Mouse (Mus musculus) heart, postnatal 0 days (tissue): ENCODE data around the gene Adh4.

Experiments used
- CTCF ChIP-seq: IDR thresholded peaks from 2 replicates; pipeline ENCODE4 v1.5.1; 2016; ENCODE audit warnings: antibody characterized with exemption, control low read depth, low read depth
- EP300 ChIP-seq: IDR thresholded peaks from 2 replicates; pipeline ENCODE4 v1.6.1; 2016; ENCODE audit warnings: antibody characterized with exemption, low read depth

GRCm38 (mm10) chr3:138443465-138443771 lies 28.2 kb downstream of the Adh4 start:
- TF ChIP-seq CTCF (no peak), EP300 (no peak)
